Mouse (Mus musculus): ENCODE measurements at regions not wholly inside any gene's neighbourhood (a gene's known extent, or its start where the extent isn't known, plus 50 kb on each side); places are given as distances from the start of the nearest gene placed in this dataset.

- 84% methylated on average over 2 of the region's 2 CpGs for WGBS
- ATAC-seq = no peak
These were observed 395.2 kb downstream of the Tns3 start for GRCm38 (mm10) chr11:8269171-8269570.

GRCm38 (mm10) chr11:8254036-8254435 lies 410.3 kb downstream of the Tns3 start:
- Histone ChIP-seq H3K27me3 (replicated peaks; ENCODE audit: control insufficient read depth, insufficient read depth, low read length) (no peaks in the 10 kb centered on the region), H3K9me3 (ENCODE audit: control insufficient read depth, low read length) (no peaks in the 10 kb centered on the region), H3K36me3 (ENCODE audit: control insufficient read depth, insufficient read depth, low read length) (no peaks in the 10 kb centered on the region), H3K4me2 (ENCODE audit: low read length) (no peak overlapping the region), H3K4me1 (ENCODE audit: control insufficient read depth, insufficient read depth, low read depth, low read length) (no peaks in the 10 kb centered on the region), H3K27ac (ENCODE audit: low read depth, low read length) (no peak overlapping the region), H3K4me3 (ENCODE audit: low read length) (no peak overlapping the region), H3K9ac (ENCODE audit: low read depth, low read length) (no peak overlapping the region)
- ATAC-seq = peak; percentile 68; the same call in 1 of the 2 replicates
- WGBS = 54% methylated on average over 2 of the region's 2 CpGs

More at GRCm38 (mm10) chr11:8269171-8269570, 395.2 kb downstream of the Tns3 start:
- Histone ChIP-seq H3K27me3 (replicated peaks; ENCODE audit: control insufficient read depth, insufficient read depth, low read length) (no peaks in the 10 kb centered on the region), H3K36me3 (ENCODE audit: control insufficient read depth, insufficient read depth, low read length) (no peaks in the 10 kb centered on the region), H3K9ac (ENCODE audit: low read depth, low read length) (no peak overlapping the region), H3K4me1 (ENCODE audit: control insufficient read depth, insufficient read depth, low read depth, low read length) (no peaks in the 10 kb centered on the region), H3K9me3 (ENCODE audit: control insufficient read depth, low read length) (no peaks in the 10 kb centered on the region), H3K27ac (ENCODE audit: low read depth, low read length) (no peak overlapping the region), H3K4me2 (ENCODE audit: low read length) (no peak overlapping the region), H3K4me3 (ENCODE audit: low read length) (no peak overlapping the region)

GRCm38 (mm10) chr11:8251360-8251759 lies 413.0 kb downstream of the Tns3 start:
- no peaks in the 10 kb centered on the region for H3K4me1 ChIP-seq (ENCODE audit: control insufficient read depth, insufficient read depth, low read depth, low read length)
- ATAC-seq = no peak
- no peak overlapping the region for H3K9ac ChIP-seq (ENCODE audit: low read depth, low read length)
- no peaks in the 10 kb centered on the region for H3K9me3 ChIP-seq (ENCODE audit: control insufficient read depth, low read length)
- H3K27ac ChIP-seq (ENCODE audit: low read depth, low read length) = no peak overlapping the region
- no peak overlapping the region for H3K4me3 ChIP-seq (ENCODE audit: low read length)
- H3K4me2 ChIP-seq (ENCODE audit: low read length) = no peak overlapping the region
- WGBS = 77% methylated on average over 2 of the region's 2 CpGs
- no peaks in the 10 kb centered on the region for H3K36me3 ChIP-seq (ENCODE audit: control insufficient read depth, insufficient read depth, low read length)
- no peaks in the 10 kb centered on the region for H3K27me3 ChIP-seq (replicated peaks; ENCODE audit: control insufficient read depth, insufficient read depth, low read length)

GRCm38 (mm10) chr11:8249468-8249867 lies 414.9 kb downstream of the Tns3 start:
- H3K27ac ChIP-seq (ENCODE audit: low read depth, low read length) = no peak overlapping the region
- no peaks in the 10 kb centered on the region for H3K4me1 ChIP-seq (ENCODE audit: control insufficient read depth, insufficient read depth, low read depth, low read length)
- no peaks in the 10 kb centered on the region for H3K27me3 ChIP-seq (replicated peaks; ENCODE audit: control insufficient read depth, insufficient read depth, low read length)
- no peak overlapping the region for H3K4me3 ChIP-seq (ENCODE audit: low read length)
- no peak overlapping the region for H3K9ac ChIP-seq (ENCODE audit: low read depth, low read length)
- H3K4me2 ChIP-seq (ENCODE audit: low read length) = no peak overlapping the region
- H3K36me3 ChIP-seq (ENCODE audit: control insufficient read depth, insufficient read depth, low read length) = no peaks in the 10 kb centered on the region
- no peaks in the 10 kb centered on the region for H3K9me3 ChIP-seq (ENCODE audit: control insufficient read depth, low read length)
- no peak for ATAC-seq
- 77% methylated on average over 8 of the region's 8 CpGs for WGBS

- WGBS = 57% methylated on average over 5 of the region's 5 CpGs
These were observed 416.8 kb downstream of the Tns3 start for GRCm38 (mm10) chr11:8247535-8247934.

GRCm38 (mm10) chr11:8247024-8247423 lies 417.3 kb downstream of the Tns3 start:
- WGBS = 94% methylated on average over 2 of the region's 2 CpGs

More at GRCm38 (mm10) chr11:8247535-8247934, 416.8 kb downstream of the Tns3 start:
- Histone ChIP-seq H3K9ac (ENCODE audit: low read depth, low read length) (no peak overlapping the region), H3K27me3 (replicated peaks; ENCODE audit: control insufficient read depth, insufficient read depth, low read length) (no peaks in the 10 kb centered on the region), H3K9me3 (ENCODE audit: control insufficient read depth, low read length) (no peaks in the 10 kb centered on the region), H3K4me1 (ENCODE audit: control insufficient read depth, insufficient read depth, low read depth, low read length) (no peaks in the 10 kb centered on the region), H3K4me3 (ENCODE audit: low read length) (no peak overlapping the region), H3K36me3 (ENCODE audit: control insufficient read depth, insufficient read depth, low read length) (no peaks in the 10 kb centered on the region), H3K27ac (ENCODE audit: low read depth, low read length) (no peak overlapping the region), H3K4me2 (ENCODE audit: low read length) (no peak overlapping the region)
- no peak for ATAC-seq

GRCm38 (mm10) chr11:8245408-8246003 lies 418.8 kb downstream of the Tns3 start:
- no peaks in the 10 kb centered on the region for H3K27me3 ChIP-seq (replicated peaks; ENCODE audit: control insufficient read depth, insufficient read depth, low read length)
- H3K27ac ChIP-seq (ENCODE audit: low read depth, low read length) = no peak overlapping the region
- H3K4me2 ChIP-seq (ENCODE audit: low read length) = no peak overlapping the region
- no peak overlapping the region for H3K9ac ChIP-seq (ENCODE audit: low read depth, low read length)
- no peaks in the 10 kb centered on the region for H3K9me3 ChIP-seq (ENCODE audit: control insufficient read depth, low read length)
- H3K36me3 ChIP-seq (ENCODE audit: control insufficient read depth, insufficient read depth, low read length) = no peaks in the 10 kb centered on the region
- no peak overlapping the region for H3K4me3 ChIP-seq (ENCODE audit: low read length)
- H3K4me1 ChIP-seq (ENCODE audit: control insufficient read depth, insufficient read depth, low read depth, low read length) = no peaks in the 10 kb centered on the region
- WGBS = 36% methylated on average over 3 of the region's 3 CpGs
- 0 out of 2 replicates have a peak, but pooled peaks have one; percentile 56 for ATAC-seq

More at GRCm38 (mm10) chr11:8247024-8247423, 417.3 kb downstream of the Tns3 start:
- ATAC-seq = no peak
- H3K4me3 ChIP-seq (ENCODE audit: low read length) = no peak overlapping the region
- H3K4me2 ChIP-seq (ENCODE audit: low read length) = no peak overlapping the region
- H3K9ac ChIP-seq (ENCODE audit: low read depth, low read length) = no peak overlapping the region
- no peak overlapping the region for H3K27ac ChIP-seq (ENCODE audit: low read depth, low read length)
- H3K9me3 ChIP-seq (ENCODE audit: control insufficient read depth, low read length) = no peaks in the 10 kb centered on the region
- H3K27me3 ChIP-seq (replicated peaks; ENCODE audit: control insufficient read depth, insufficient read depth, low read length) = no peaks in the 10 kb centered on the region
- H3K36me3 ChIP-seq (ENCODE audit: control insufficient read depth, insufficient read depth, low read length) = no peaks in the 10 kb centered on the region
- no peaks in the 10 kb centered on the region for H3K4me1 ChIP-seq (ENCODE audit: control insufficient read depth, insufficient read depth, low read depth, low read length)

- H3K9ac ChIP-seq (ENCODE audit: low read depth, low read length) = no peak overlapping the region
- H3K9me3 ChIP-seq (ENCODE audit: control insufficient read depth, low read length) = peaks cover 6% of the 10 kb centered on the region; the same call in 1 of the 2 replicates
- no peaks in the 10 kb centered on the region for H3K4me1 ChIP-seq (ENCODE audit: control insufficient read depth, insufficient read depth, low read depth, low read length)
- no peaks in the 10 kb centered on the region for H3K36me3 ChIP-seq (ENCODE audit: control insufficient read depth, insufficient read depth, low read length)
- no peak overlapping the region for H3K4me3 ChIP-seq (ENCODE audit: low read length)
- no peak overlapping the region for H3K27ac ChIP-seq (ENCODE audit: low read depth, low read length)
- H3K27me3 ChIP-seq (replicated peaks; ENCODE audit: control insufficient read depth, insufficient read depth, low read length) = no peaks in the 10 kb centered on the region
- no peak overlapping the region for H3K4me2 ChIP-seq (ENCODE audit: low read length)
- WGBS = 73% methylated on average over 1 of the region's 1 CpGs
- ATAC-seq = no peak
These were observed 425.8 kb downstream of the Tns3 start for GRCm38 (mm10) chr11:8238498-8238897.

GRCm38 (mm10) chr11:8237556-8237955 lies 426.8 kb downstream of the Tns3 start:
- Histone ChIP-seq H3K4me1 (ENCODE audit: control insufficient read depth, insufficient read depth, low read depth, low read length) (no peaks in the 10 kb centered on the region), H3K9me3 (ENCODE audit: control insufficient read depth, low read length) (peaks cover 6% of the 10 kb centered on the region; the same call in 1 of the 2 replicates)

More at GRCm38 (mm10) chr11:8237556-8237955, 426.8 kb downstream of the Tns3 start:
- Histone ChIP-seq H3K27me3 (replicated peaks; ENCODE audit: control insufficient read depth, insufficient read depth, low read length) (no peaks in the 10 kb centered on the region), H3K4me2 (ENCODE audit: low read length) (no peak overlapping the region), H3K36me3 (ENCODE audit: control insufficient read depth, insufficient read depth, low read length) (no peaks in the 10 kb centered on the region), H3K27ac (ENCODE audit: low read depth, low read length) (no peak overlapping the region), H3K4me3 (ENCODE audit: low read length) (no peak overlapping the region), H3K9ac (ENCODE audit: low read depth, low read length) (no peak overlapping the region)
- no peak for ATAC-seq
- WGBS = 78% methylated on average over 4 of the region's 4 CpGs
